Mouse (Mus musculus) urinary bladder, postnatal 10 days (tissue): ENCODE data around the gene Gm14685.
"Not testable (repeated sequence)": the region's sequence is repeated elsewhere in the genome, so short reads cannot be mapped to it uniquely, and the experiment has no call there.

ENCODE experiments used
- DNase-seq: peaks from one replicate; pipeline ENCODE4 v3.0.0; 2022; ENCODE audit warnings: low spot score

The Gm14685 gene

DNA sequence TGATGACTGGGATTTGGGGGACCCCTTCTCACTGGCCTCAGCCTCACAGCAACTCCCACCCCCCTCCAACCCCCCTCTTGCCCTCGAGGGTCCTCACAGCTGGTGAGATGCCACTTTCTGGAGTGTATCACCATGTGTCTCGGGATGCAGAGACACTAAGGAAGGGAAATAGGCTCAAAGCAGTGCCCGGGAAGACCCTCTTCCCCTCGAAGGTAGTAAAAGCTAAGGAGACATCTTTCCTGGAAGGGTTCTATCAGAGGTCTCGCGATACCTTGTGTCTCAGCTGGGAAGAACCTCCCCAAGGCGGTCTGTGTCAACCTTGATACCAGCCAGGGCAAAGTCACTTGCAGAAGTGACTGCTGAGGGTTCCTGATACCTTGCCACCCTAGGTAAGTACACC, at the start of gene Gm14685:
TSS of gene Gm14685 (plus strand) at position 301 of the 400 bp plus-strand sequence.
- not testable (repeated sequence) for DNase-seq

DNA sequence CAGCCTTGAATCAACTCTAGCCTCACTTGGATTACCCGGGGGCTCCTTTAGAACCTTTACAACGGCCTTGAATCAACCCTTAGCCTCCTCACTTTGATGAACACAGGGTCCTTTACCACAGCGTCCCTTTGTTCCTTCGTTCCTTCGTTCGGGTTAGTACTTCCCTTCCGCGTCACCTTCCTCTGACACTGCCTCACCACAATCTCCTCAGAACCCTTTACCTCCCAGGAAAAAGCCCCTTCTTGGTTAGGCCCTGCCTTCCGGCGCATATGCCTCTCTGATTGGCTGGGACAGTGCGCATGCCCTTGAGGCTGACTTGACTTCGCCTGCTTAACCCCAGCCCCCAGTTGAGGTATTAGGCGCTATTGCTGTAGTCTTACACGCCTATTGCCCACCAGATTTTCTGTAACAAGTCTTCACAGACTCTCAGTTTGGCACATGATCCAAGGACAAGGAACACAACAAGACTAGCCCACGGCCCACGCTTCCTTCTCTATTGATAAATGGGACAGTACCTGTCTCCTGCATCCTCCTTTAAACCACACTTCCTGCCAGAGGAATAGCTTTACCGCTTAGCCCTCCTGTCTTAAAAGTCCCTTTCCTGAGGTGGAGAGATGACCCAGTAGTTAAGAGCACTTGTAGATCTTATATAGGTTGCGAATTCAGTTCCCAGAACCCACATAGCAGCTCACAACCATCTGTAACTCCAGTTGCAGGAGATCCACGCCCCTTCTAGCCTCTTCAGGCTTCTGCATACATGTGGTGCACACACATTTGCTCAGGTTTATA, 34.4 kb upstream of the Gm14685 start, which contains the start of gene Xlr4a:
TSS of gene Xlr4a (minus strand) at position 212 of the 789 bp plus-strand sequence.
- not testable (repeated sequence) for DNase-seq

DNA sequence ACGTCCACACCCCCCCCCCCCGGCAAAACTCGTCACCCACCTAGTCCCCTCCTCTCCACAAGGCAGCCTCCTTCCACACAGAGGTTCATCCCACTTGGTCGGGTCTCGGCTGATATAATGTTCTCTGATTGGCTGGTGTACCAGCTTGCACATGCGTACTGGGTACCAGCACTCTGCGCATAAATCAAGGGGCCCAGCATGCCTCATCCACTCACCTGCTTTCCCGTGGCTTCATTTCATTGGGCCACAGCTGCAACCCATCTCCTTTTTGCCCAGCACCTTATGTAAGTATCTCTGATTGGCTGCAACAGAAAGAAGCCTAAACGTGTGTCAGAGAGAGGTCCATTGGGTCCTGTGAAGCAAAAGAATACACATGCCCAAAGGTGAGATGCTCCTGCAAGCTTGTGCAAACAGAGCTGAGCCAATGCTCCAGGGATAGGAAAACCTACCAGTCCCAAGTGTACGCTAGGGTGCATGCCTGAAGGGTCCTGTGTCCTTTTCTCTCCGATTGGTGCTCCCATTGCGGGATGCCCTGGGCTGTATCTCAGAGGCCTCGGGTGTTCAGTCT, 19.8 kb upstream of the Gm14685 start, which contains the start of gene Xlr3a:
TSS of gene Xlr3a (minus strand) at position 155 of the 568 bp plus-strand sequence.
- DNase-seq: not testable (repeated sequence)

DNA sequence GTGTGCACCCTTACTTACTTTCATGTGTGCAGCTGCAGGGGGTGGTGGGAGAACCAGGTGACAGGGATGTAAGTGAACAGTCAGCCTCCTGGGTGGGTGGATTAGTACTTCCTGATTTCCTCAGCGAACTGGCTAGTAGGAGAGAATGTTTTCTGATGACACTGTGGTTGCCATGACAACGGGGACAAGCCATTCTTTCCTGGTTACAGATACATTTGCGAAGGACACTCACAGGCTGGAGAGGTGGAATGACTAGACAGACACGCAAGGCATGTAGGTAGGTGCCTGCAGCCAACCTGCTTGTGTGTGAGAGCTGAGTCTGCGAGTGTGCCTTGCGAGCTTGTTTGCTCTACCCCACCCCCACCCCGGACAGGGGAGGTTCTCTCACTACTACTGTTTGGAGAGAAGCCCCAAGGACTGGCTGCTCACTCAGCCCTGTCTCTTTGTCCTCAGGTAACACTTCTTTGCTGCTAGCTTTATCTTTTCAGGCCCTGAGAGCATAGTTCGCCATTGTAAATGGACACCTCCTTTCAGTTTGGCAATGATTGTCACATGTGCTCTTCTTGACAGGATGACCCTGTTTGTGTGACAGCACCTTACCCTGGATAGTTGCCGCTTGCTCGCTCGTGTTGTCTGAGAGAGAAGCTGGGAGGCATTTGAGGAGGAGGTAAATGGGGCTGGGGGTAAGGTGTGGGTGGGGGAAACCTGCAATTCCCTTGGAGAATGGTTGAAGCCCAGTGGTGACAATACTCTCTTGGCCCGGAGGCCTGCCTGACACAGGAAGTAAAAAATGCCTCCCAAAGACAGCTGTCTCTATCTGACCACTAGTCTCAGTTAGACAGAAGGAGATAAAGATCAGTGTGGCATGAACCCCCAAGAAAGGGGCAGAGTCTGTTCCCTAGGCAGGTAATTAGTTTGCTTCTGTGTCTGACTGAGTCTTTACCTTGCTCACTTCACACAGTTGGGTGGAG, 6.3 kb downstream of the Gm14685 start:
- not testable (repeated sequence) for DNase-seq

DNA sequence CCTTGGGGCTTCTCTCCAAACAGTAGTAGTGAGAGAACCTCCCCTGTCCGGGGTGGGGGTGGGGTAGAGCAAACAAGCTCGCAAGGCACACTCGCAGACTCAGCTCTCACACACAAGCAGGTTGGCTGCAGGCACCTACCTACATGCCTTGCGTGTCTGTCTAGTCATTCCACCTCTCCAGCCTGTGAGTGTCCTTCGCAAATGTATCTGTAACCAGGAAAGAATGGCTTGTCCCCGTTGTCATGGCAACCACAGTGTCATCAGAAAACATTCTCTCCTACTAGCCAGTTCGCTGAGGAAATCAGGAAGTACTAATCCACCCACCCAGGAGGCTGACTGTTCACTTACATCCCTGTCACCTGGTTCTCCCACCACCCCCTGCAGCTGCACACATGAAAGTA, 26.4 kb downstream of the Gm14685 start:
- DNase-seq: not testable (repeated sequence)

DNA sequence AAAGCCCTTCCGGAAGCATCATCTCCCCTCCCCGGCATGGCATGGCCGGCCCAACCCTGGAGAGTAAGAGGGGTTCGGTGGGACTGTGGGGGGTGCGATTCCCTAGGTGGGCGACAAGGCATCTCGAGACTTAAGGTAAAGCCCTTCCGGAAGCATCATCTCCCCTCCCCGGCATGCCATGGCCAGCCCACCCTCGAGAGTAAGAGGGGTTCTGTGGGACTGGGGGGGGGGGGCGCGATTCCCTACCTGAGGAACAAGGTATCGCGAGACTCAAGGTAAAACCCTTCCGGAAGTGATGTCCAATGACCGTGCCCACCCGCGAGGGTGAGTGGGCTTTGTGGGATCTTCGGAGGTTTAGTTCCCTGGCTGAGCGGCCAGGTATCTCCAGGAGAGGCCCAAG, 31.6 kb downstream of the Gm14685 start, which contains the start of gene Xlr5b:
TSS of gene Xlr5b (plus strand) at position 301 of the 400 bp plus-strand sequence.
- DNase-seq: not testable (repeated sequence)

DNA sequence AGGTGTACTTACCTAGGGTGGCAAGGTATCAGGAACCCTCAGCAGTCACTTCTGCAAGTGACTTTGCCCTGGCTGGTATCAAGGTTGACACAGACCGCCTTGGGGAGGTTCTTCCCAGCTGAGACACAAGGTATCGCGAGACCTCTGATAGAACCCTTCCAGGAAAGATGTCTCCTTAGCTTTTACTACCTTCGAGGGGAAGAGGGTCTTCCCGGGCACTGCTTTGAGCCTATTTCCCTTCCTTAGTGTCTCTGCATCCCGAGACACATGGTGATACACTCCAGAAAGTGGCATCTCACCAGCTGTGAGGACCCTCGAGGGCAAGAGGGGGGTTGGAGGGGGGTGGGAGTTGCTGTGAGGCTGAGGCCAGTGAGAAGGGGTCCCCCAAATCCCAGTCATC, 32.5 kb downstream of the Gm14685 start, which contains the start of gene DXBay18:
TSS of gene DXBay18 (minus strand) at position 101 of the 400 bp plus-strand sequence.
- DNase-seq: not testable (repeated sequence)

DNA sequence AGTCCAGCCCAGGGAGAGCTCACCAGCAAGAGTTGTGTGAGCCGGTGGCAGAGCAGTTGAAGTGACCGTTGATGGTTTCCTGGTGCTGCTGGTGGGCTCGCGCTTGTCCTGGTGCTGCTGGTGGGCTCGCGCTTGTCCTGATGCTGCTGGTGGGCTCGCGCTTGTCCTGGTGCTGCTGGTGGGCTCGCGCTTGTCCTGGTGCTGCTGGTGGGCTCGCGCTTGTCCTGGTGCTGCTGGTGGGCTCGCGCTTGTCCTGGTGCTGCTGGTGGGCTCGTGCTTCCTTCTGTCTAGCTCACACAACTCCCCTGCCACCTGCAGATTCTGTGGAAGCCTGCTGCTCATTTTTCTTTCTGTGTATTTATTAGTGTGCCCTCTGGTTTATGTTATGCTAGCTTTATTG, 60.0 kb downstream of the Gm14685 start, which contains the start of gene Spin2d:
TSS of gene Spin2d (minus strand) at position 101 of the 400 bp plus-strand sequence.
- not testable (repeated sequence) for DNase-seq
